Mouse (Mus musculus) MEL (cell line): ENCODE results near the gene Ccdc34. TPM values are rescaled to one million over a fixed set of nuclear protein-coding genes. Genes with fewer than 3 reads are reported as not detected.

Experiments
- DNase-seq: peaks from one replicate; pipeline ENCODE4 v3.0.0; 2011; ENCODE audit warnings: low read depth, low spot score
- H3K27ac ChIP-seq: 2 replicates; pipeline ENCODE4 v1.5.1; 2012; ENCODE audit warnings: low read depth, mild to moderate bottlenecking, control low read depth, low read length, moderate library complexity; ENCODE audit not compliant: control insufficient read depth
- H3K27me3 ChIP-seq, 2 experiments: fragments of 150-350 bp in 1 of 2; sonication (generic) in 1 of 2; 2 replicates each; pipeline ENCODE4 v1.6.1; 2012; ENCODE audit warnings: low read length in 2 of 2, mild to moderate bottlenecking in 2 of 2, improper control_type of control experiment in 1 of 2, moderate library complexity in 1 of 2; ENCODE audit not compliant: insufficient read depth in 2 of 2, control insufficient read depth in 1 of 2
- H3K36me3 ChIP-seq, 2 experiments: 2 replicates each; pipeline ENCODE4 v1.6.1; 2012 to 2014; ENCODE audit warnings: low read length in 2 of 2, improper control_type of control experiment in 1 of 2, inconsistent platforms in 1 of 2, mild to moderate bottlenecking in 1 of 2; ENCODE audit not compliant: insufficient read depth in 2 of 2, control insufficient read depth in 1 of 2
- H3K4me1 ChIP-seq, 2 experiments: fragments of 150-350 bp in 1 of 2; sonication (generic) in 1 of 2; 2 replicates each; pipeline ENCODE4 v1.6.1; 2012; ENCODE audit warnings: low read length in 2 of 2, improper control_type of control experiment in 1 of 2, mild to moderate bottlenecking in 1 of 2; ENCODE audit not compliant: insufficient read depth in 2 of 2, control insufficient read depth in 1 of 2
- H3K4me3 ChIP-seq, 2 experiments: fragments of 150-350 bp in 1 of 2; sonication (generic) in 1 of 2; 2 replicates each; pipeline ENCODE4 v1.5.1; 2012; ENCODE audit warnings: low read depth in 2 of 2, low read length in 2 of 2, mild to moderate bottlenecking in 2 of 2, moderate library complexity in 2 of 2, control low read depth in 1 of 2, improper control_type of control experiment in 1 of 2; ENCODE audit not compliant: control insufficient read depth in 1 of 2, insufficient read depth in 1 of 2
- H3K79me2 ChIP-seq: 2 replicates; pipeline ENCODE4 v1.6.1; 2012; ENCODE audit warnings: mild to moderate bottlenecking, low read length, moderate library complexity; ENCODE audit not compliant: control insufficient read depth, poor library complexity, insufficient read depth
- H3K9ac ChIP-seq: 2 replicates; pipeline ENCODE4 v1.6.1; 2012; ENCODE audit warnings: low read depth, mild to moderate bottlenecking, control low read depth, low read length, moderate library complexity; ENCODE audit not compliant: control insufficient read depth, poor library complexity, severe bottlenecking
- H3K9me3 ChIP-seq: fragments of 150-350 bp; sonication (generic); replicated peaks from 2 replicates; pipeline ENCODE4 v1.6.1; 2012; ENCODE audit warnings: mild to moderate bottlenecking, low read length, improper control_type of control experiment, moderate library complexity; ENCODE audit not compliant: insufficient read depth
- CHD2 ChIP-seq: IDR thresholded peaks from 2 replicates; pipeline ENCODE4 v1.6.1; 2011; ENCODE audit warnings: low read length, improper control_type of control experiment
- CTCF ChIP-seq, 3 experiments: IDR thresholded peaks in 2 of 3; conservative IDR thresholded peaks in 1 of 3; 2 replicates each; pipeline ENCODE4 v1.5.1; 2011 to 2012; ENCODE audit warnings: low read length in 3 of 3, low read depth in 2 of 3, mild to moderate bottlenecking in 2 of 3, improper control_type of control experiment in 1 of 3, inconsistent platforms in 1 of 3, mixed read lengths in 1 of 3, moderate library complexity in 1 of 3; ENCODE audit not compliant: control insufficient read depth in 1 of 3, insufficient read depth in 1 of 3, poor library complexity in 1 of 3, severe bottlenecking in 1 of 3
- EP300 ChIP-seq, 2 experiments: IDR thresholded peaks; 2 replicates each; pipeline ENCODE4 v1.6.1; 2011; ENCODE audit warnings: improper control_type of control experiment in 2 of 2, low read length in 2 of 2, low read depth in 1 of 2, mild to moderate bottlenecking in 1 of 2
- GATA1 ChIP-seq: IDR thresholded peaks from 2 replicates; pipeline ENCODE4 v1.6.1; 2011; ENCODE audit warnings: low read depth, low read length, improper control_type of control experiment
- HCFC1 ChIP-seq: IDR thresholded peaks from 2 replicates; pipeline ENCODE4 v1.6.1; 2012; ENCODE audit warnings: low read depth, mild to moderate bottlenecking, inconsistent platforms, low read length, improper control_type of control experiment, moderate library complexity
- JUND ChIP-seq: IDR thresholded peaks from 2 replicates; pipeline ENCODE4 v1.6.1; 2011; ENCODE audit warnings: low read depth, mild to moderate bottlenecking, improper control_type of control experiment, low read length
- KAT2A ChIP-seq: conservative IDR thresholded peaks from 2 replicates; pipeline ENCODE4 v1.6.1; 2012; ENCODE audit warnings: low read depth, low read length, improper control_type of control experiment, inconsistent platforms
- MAFK ChIP-seq: IDR thresholded peaks from 2 replicates; pipeline ENCODE4 v1.6.1; 2011; ENCODE audit warnings: low read depth, mild to moderate bottlenecking, low read length, improper control_type of control experiment, borderline replicate concordance
- MAX ChIP-seq: IDR thresholded peaks from 2 replicates; pipeline ENCODE4 v1.6.1; 2011; ENCODE audit warnings: low read length, improper control_type of control experiment
- MAZ ChIP-seq: IDR thresholded peaks from 2 replicates; pipeline ENCODE4 v1.6.1; 2012; ENCODE audit warnings: low read depth, mild to moderate bottlenecking, inconsistent platforms, low read length, improper control_type of control experiment
- MEF2A ChIP-seq: IDR thresholded peaks from 2 replicates; pipeline ENCODE4 v1.6.1; 2014; ENCODE audit warnings: low read depth, mild to moderate bottlenecking, inconsistent platforms, low read length, improper control_type of control experiment; ENCODE audit not compliant: poor library complexity, insufficient replicate concordance, severe bottlenecking; ENCODE audit errors: extremely low read depth
- MYB ChIP-seq: IDR thresholded peaks from 2 replicates; pipeline ENCODE4 v1.6.1; 2011; ENCODE audit warnings: mild to moderate bottlenecking, low read depth, low read length, improper control_type of control experiment
- MYC ChIP-seq: IDR thresholded peaks from 2 replicates; pipeline ENCODE4 v1.6.1; 2011; ENCODE audit warnings: low read depth, mild to moderate bottlenecking, low read length, improper control_type of control experiment, moderate library complexity
- NELFE ChIP-seq: IDR thresholded peaks from 2 replicates; pipeline ENCODE4 v1.6.1; 2011; ENCODE audit warnings: low read depth, low read length, improper control_type of control experiment
- POLR2AphosphoS2 ChIP-seq: IDR thresholded peaks from 2 replicates; pipeline ENCODE4 v1.6.1; 2011; ENCODE audit warnings: low read length, improper control_type of control experiment
- RAD21 ChIP-seq: IDR thresholded peaks from 2 replicates; pipeline ENCODE4 v1.6.1; 2011; ENCODE audit warnings: mild to moderate bottlenecking, low read depth, low read length, improper control_type of control experiment
- RCOR1 ChIP-seq: IDR thresholded peaks from 2 replicates; pipeline ENCODE4 v1.6.1; 2012; ENCODE audit warnings: low read depth, mild to moderate bottlenecking, inconsistent platforms, low read length, improper control_type of control experiment
- TBP ChIP-seq: IDR thresholded peaks from 2 replicates; pipeline ENCODE4 v1.8.0; 2011; ENCODE audit warnings: low read depth, low read length, improper control_type of control experiment
- TCF12 ChIP-seq: IDR thresholded peaks from 2 replicates; pipeline ENCODE4 v1.6.1; 2014; ENCODE audit warnings: low read depth, mild to moderate bottlenecking, inconsistent platforms, low read length, improper control_type of control experiment, moderate library complexity
- UBTF ChIP-seq: IDR thresholded peaks from 2 replicates; pipeline ENCODE4 v1.6.1; 2012; ENCODE audit warnings: low read depth, mild to moderate bottlenecking, inconsistent platforms, low read length, improper control_type of control experiment, moderate library complexity, borderline replicate concordance; ENCODE audit not compliant: insufficient read depth
- USF1 ChIP-seq: IDR thresholded peaks from 2 replicates; pipeline ENCODE4 v1.6.1; 2014; ENCODE audit warnings: low read depth, mild to moderate bottlenecking, inconsistent platforms, low read length, improper control_type of control experiment, moderate library complexity
- ZC3H11A ChIP-seq: IDR thresholded peaks from 2 replicates; pipeline ENCODE4 v1.6.1; 2012; ENCODE audit warnings: low read depth, mild to moderate bottlenecking, inconsistent platforms, low read length, improper control_type of control experiment
- ZMIZ1 ChIP-seq: IDR thresholded peaks from 2 replicates; pipeline ENCODE4 v1.6.1; 2012; ENCODE audit warnings: low read depth, mild to moderate bottlenecking, inconsistent platforms, low read length, improper control_type of control experiment, moderate library complexity
- polyA plus RNA-seq, 2 experiments: library from polyadenylated mRNA; stranded (reverse) in 1 of 2; unstranded in 1 of 2; fragments of >175 nt in 1 of 2; fragments of >200 nt in 1 of 2; gene quantifications; 2 replicates each; pipeline versions ENCODE4 v1.2.1 to v1.2.4; 2012; ENCODE audit warnings: low replicate concordance in 2 of 2, low read depth in 1 of 2; ENCODE audit not compliant: insufficient read length in 2 of 2, insufficient read depth in 1 of 2, missing spikeins in 1 of 2
- total RNA-seq: library from RNA; depleted of rRNA; stranded (reverse); fragments of 300-350 nt; gene quantifications from 2 replicates; pipeline ENCODE4 v1.2.3, GENCODE M21; 2012

The Ccdc34 gene
- total and polyA plus RNA-seq, 3 experiments = 14.1 to 39.0 TPM; not detected in 1

DNA sequence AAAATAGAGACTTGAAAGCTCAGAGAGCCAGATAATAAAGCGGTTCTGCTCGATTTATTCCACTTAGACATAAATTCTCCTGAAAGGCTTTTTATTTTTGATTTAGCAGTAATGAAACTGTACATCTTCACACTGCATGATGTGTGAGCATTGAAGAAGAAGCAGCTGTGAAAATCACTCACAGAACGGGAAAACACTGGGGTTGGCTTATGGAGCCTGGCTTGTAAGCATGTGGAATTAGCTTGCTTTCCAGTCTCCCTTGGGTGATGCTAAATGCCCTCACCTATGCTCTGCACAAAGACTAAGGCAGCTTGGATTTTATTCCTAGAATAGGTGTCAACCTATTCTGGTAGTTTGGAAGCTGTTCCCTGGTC lies 198.1 kb downstream of the Ccdc34 start:
- Histone ChIP-seq H3K27me3 (no peaks in the 10 kb centered on the region; a peak in 2 of 4 replicates), H3K4me3 (no peak overlapping the region), H3K27ac (no peak overlapping the region), H3K9ac (no peak overlapping the region), H3K4me1 (no peaks in the 10 kb centered on the region), H3K9me3 (no peaks in the 10 kb centered on the region), H3K79me2 (no peaks in the 10 kb centered on the region), H3K36me3 (no peaks in the 10 kb centered on the region)
- TF ChIP-seq MYC = no peak
- TF ChIP-seq EP300 (IDR thresholded peaks at IDR 0.05; ENCODE audit: low read depth in 1 of 2, low read length in 2 of 2) = no peak
- no peak for TF ChIP-seq KAT2A
- no peak for TF ChIP-seq TBP
- no peak for TF ChIP-seq NELFE
- no peak for TF ChIP-seq ZMIZ1
- TF ChIP-seq GATA1 = no peak
- no peak for TF ChIP-seq HCFC1
- no peak for TF ChIP-seq MAZ
- TF ChIP-seq CTCF (IDR thresholded peaks at IDR 0.05 in 2 of 3, conservative IDR thresholded peaks at IDR 0.05 in 1 of 3; ENCODE audit: control insufficient read depth in 1 of 3, insufficient read depth in 1 of 3, low read depth in 2 of 3, low read length in 3 of 3, poor library complexity in 1 of 3, severe bottlenecking in 1 of 3) = no peak
- TF ChIP-seq JUND = no peak
- TF ChIP-seq ZC3H11A = no peak
- no peak for TF ChIP-seq TCF12
- no peak for TF ChIP-seq MYB
- no peak for TF ChIP-seq UBTF
- no peak for DNase-seq

DNA sequence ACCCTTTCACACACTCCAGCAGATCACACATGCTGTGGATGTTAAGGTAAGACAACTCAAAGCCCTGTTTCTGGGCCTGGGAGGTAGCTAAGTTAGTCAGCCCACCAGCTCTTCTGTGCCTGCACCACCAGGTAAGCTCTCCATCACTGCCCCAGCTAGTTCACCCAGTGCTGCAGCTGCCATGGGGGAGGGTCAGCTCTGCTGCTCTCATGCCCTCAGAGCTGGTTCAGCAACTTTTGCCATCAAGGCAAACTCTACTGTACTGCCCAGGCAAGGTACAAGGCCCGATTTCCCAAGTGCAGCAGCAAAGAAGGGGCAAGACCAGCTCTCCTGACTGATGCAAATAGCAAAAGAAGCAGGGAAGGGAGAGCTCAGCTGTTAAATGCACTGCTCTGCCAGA lies 202.9 kb downstream of the Ccdc34 start:
- TF ChIP-seq ZMIZ1 (no peak), MEF2A (no peak), KAT2A (no peak), USF1 (no peak), CHD2 (no peak), NELFE (no peak), HCFC1 (no peak), JUND (no peak), MYC (no peak), MYB (no peak), MAFK (no peak), POLR2AphosphoS2 (no peak), MAX (no peak), RAD21 (no peak), RCOR1 (no peak), UBTF (no peak)

More for the DNA sequence above, 202.9 kb downstream of the Ccdc34 start:
- Histone ChIP-seq H3K9me3 (no peaks in the 10 kb centered on the region), H3K79me2 (no peaks in the 10 kb centered on the region), H3K4me1 (no peaks in the 10 kb centered on the region), H3K27me3 (no peaks in the 10 kb centered on the region), H3K27ac (no peak overlapping the region), H3K36me3 (no peaks in the 10 kb centered on the region), H3K9ac (no peak overlapping the region), H3K4me3 (no peak overlapping the region)
- no peak for DNase-seq
